Mouse (Mus musculus) liver, embryonic 16.5 days (tissue): Measurements from ENCODE around the gene Nutf2-ps1. TPM values are rescaled to one million over a fixed set of nuclear protein-coding genes. Genes with fewer than 3 reads are reported as not detected.
"Not testable (repeated sequence)": the region's sequence is repeated elsewhere in the genome, so short reads cannot be mapped to it uniquely, and the experiment has no call there.

Source experiments
- ATAC-seq: fragments of 200-750 bp; cut with Nextera tagmentation; 2 replicates; pipeline ENCODE4 v1.8.0; 2017; ENCODE audit warnings: low read depth, mild to moderate bottlenecking, moderate number of reproducible peaks, moderate library complexity
- H3K27ac ChIP-seq: fragments of 300-500 bp; sonication (generic); 2 replicates; pipeline ENCODE4 v1.5.1; 2014; ENCODE audit warnings: mild to moderate bottlenecking, low read length
- H3K27me3 ChIP-seq: fragments of 300-500 bp; sonication (generic); 2 replicates; pipeline ENCODE4 v1.6.1; 2014; ENCODE audit warnings: low read depth, low read length, mixed read lengths; ENCODE audit not compliant: control insufficient read depth, insufficient read depth
- H3K36me3 ChIP-seq: fragments of 300-500 bp; sonication (generic); 2 replicates; pipeline ENCODE4 v1.6.1; 2014; ENCODE audit warnings: mild to moderate bottlenecking; ENCODE audit not compliant: control insufficient read depth, insufficient read depth
- H3K4me1 ChIP-seq: fragments of 300-500 bp; sonication (generic); 2 replicates; pipeline ENCODE4 v1.6.1; 2014; ENCODE audit warnings: low read depth, low read length, mixed read lengths; ENCODE audit not compliant: control insufficient read depth
- H3K4me2 ChIP-seq: fragments of 300-500 bp; sonication (generic); 2 replicates; pipeline ENCODE4 v1.6.1; 2014; ENCODE audit warnings: low read depth, low read length, mixed read lengths
- H3K4me3 ChIP-seq: fragments of 300-500 bp; sonication (generic); 2 replicates; pipeline ENCODE4 v1.5.1; 2014; ENCODE audit warnings: low read depth, mild to moderate bottlenecking, low read length
- H3K9ac ChIP-seq: fragments of 300-500 bp; sonication (generic); 2 replicates; pipeline ENCODE4 v1.6.1; 2014; ENCODE audit warnings: low read depth, low read length
- H3K9me3 ChIP-seq: fragments of 300-500 bp; sonication (generic); replicated peaks from 2 replicates; pipeline ENCODE4 v1.6.1; 2016; ENCODE audit warnings: low read length; ENCODE audit not compliant: control insufficient read depth
- WGBS: fragments of 180-500 bp; shearing (Covaris S2); extraction: QIAGEN DNeasy Blood & Tissue Kit; methylation state at CpG from one replicate; pipeline ENCODE4 v1.1.7; 2014; ENCODE audit not compliant: insufficient replicate concordance; 5-methylcytosine and 5-hydroxymethylcytosine counted together
- polyA plus RNA-seq: library from polyadenylated mRNA; unstranded; fragments of >200 nt; fragmentation: Nextera tagmentation; extraction: Ambion mirVana; gene quantifications from 2 replicates; pipeline ENCODE4 v1.2.1, GENCODE M21; 2015

Gene Nutf2-ps1
- polyA plus RNA-seq, 1 experiment from 2014 or later, result 130 TPM

DNA sequence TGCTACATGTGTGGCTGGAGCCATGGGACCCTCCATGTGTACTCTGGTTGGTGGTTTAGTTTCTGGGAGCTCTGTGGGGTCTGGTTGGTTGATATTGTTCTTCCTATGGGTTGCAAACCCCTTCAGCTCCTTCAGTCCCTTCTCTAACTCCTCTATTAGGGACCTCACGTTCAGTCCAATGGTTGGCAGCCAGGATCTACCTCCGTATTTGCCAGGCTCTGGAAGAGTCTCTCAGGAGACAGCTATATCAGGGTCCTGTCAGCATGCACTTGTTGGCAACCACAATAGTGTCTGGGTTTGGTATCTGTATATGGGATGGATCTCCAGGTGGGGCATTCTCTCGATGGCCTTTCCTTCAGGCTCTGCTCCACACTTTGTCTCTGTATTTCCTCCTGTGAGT lies 1.2 kb downstream of the Nutf2-ps1 start:
- H3K4me3 ChIP-seq, H3K9ac ChIP-seq, H3K4me1 ChIP-seq, H3K4me2 ChIP-seq, H3K36me3 ChIP-seq, H3K27me3 ChIP-seq, H3K27ac ChIP-seq, H3K9me3 ChIP-seq, ATAC-seq: not testable (repeated sequence)
- 71% methylated on average over 3 of the region's 3 CpGs for WGBS

DNA sequence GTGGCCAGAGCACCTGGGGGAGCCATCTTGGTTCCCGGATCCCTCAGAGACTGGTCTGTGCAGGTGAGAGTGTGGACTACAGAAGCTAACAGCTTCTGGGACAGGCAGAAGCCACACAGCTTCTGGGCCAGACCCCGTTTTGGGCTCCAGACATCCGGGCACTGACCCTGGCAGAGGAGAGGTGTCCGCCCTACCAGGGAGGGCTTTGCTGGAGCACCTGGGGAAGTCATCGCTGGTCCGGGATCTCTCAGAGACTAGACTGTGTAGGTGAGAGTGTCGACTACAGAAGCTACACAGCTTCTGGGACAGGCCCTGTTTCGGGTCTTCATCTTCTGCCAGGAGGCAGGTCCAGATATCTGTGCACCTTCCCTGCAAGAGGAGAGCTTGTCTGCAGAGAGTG lies 8.6 kb downstream of the Nutf2-ps1 start:
- H3K4me3 ChIP-seq, H3K27ac ChIP-seq, H3K4me1 ChIP-seq, H3K36me3 ChIP-seq, H3K9me3 ChIP-seq, ATAC-seq, H3K9ac ChIP-seq, H3K27me3 ChIP-seq, H3K4me2 ChIP-seq: not testable (repeated sequence)
- WGBS, result 67% methylated on average over 8 of the region's 8 CpGs

DNA sequence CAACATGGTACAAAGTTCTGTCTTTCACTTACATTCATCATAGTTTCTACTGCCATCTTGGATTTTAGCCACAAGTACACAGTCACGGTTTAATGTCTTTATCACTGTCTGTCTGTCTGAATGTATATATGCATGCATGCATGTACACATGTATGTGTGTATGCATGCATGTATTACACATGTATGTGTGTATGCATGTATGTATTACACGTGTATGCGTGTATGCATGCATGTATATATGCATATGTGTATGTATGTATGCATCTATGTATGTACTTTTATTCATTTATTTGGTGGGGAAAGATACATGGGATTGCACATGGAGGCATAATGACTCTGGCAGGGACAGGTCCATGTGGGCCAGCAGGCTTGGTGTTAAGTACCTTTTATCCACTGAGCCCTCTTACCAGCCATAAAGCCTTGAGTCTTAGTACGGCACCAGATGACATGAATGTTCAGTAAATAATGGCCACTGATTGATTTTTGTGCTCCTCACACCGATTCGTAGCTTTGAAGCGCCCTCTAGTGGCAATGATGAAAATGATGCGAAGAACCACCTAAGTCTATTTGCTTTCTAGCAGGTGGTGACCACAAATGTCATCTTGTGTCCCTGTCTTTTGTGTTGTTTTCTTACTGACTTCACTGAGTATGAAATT lies 10.1 kb downstream of the Nutf2-ps1 start:
- 7% methylated on average over 8 of the region's 8 CpGs for WGBS
- no peak overlapping the region for H3K4me2 ChIP-seq
- no peak overlapping the region for H3K4me3 ChIP-seq

DNA sequence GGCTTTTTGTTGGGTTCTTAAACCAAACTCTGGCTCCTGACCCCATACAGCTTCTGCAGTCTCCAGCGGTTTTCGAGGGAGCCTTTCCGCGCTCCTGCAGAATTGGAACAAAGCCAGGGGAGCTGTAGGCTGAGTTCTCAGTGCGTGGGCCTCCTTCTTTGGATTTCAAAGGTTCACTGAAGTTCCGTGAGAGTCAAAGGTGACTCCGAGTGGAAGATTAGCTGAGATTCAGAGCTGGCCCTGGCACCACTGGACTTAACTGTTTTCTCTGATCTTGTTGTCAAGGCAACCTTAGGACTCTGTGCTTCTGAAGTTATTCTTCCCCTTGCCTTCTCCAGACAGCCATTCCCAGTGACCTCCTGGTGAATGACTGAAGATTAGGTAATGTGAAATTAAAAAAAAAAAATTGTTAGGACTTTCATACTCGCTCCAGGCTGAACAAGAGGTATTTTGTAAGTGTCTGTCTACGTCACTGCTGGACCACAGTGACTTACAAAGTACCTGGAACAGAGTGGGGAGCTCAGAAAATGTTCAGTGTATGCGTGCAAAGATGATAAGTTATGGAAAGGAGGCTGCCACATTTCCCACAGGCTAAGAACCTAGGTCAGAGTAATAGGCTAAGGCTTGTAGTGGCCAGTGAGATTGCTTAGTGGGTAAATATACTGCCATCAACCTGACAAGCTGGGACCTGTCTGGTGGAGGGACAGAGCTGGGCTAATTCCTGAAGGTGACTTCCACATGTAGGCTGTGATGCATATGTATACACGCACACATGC lies 11.7 kb downstream of the Nutf2-ps1 start:
- Histone ChIP-seq H3K4me3 (no peak overlapping the region), H3K36me3 (no peaks in the 10 kb centered on the region), H3K27me3 (no peaks in the 10 kb centered on the region), H3K9me3 (no peaks in the 10 kb centered on the region), H3K9ac (no peak overlapping the region), H3K4me1 (peaks cover 3% of the 10 kb centered on the region; the same call in 1 of the 2 replicates), H3K4me2 (no peak overlapping the region), H3K27ac (no peak overlapping the region)
- no peak for ATAC-seq
- WGBS, result 62% methylated on average over 11 of the region's 11 CpGs

More for the DNA sequence above, 10.1 kb downstream of the Nutf2-ps1 start:
- H3K4me1 ChIP-seq, result peaks cover 3% of the 10 kb centered on the region; the same call in 1 of the 2 replicates
- no peak overlapping the region for H3K27ac ChIP-seq
- H3K27me3 ChIP-seq, result no peaks in the 10 kb centered on the region
- no peaks in the 10 kb centered on the region for H3K36me3 ChIP-seq
- no peak overlapping the region for H3K9ac ChIP-seq
- no peaks in the 10 kb centered on the region for H3K9me3 ChIP-seq
- 0 out of 2 replicates have a peak, but pooled peaks have one; percentile 5 for ATAC-seq

DNA sequence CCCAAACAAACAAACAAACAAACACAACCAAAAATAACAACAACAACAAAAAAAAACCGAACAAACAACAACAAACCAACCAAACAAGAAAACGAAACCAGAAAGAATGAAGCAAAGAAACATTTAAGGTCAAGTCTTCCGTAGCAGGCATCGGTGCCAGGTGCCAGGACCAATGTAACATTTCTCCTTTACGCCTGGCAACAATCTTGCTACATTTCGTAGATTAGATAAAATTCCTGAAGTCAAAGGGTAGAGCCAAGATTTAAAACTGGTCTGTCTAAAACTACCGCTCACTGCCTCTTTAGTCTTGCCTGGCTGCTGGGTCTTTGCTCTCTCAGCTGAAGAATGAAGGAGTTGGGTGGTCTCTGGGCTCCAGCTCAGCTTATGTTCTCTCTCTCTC lies 12.8 kb downstream of the Nutf2-ps1 start:
- Histone ChIP-seq H3K4me3 (no peak overlapping the region), H3K9me3 (no peaks in the 10 kb centered on the region), H3K27me3 (no peaks in the 10 kb centered on the region), H3K27ac (no peak overlapping the region), H3K36me3 (no peaks in the 10 kb centered on the region), H3K4me1 (peaks cover 3% of the 10 kb centered on the region; the same call in 1 of the 2 replicates), H3K4me2 (no peak overlapping the region), H3K9ac (no peak overlapping the region)
- ATAC-seq, result no peak
- WGBS, result 62% methylated on average over 7 of the region's 7 CpGs

DNA sequence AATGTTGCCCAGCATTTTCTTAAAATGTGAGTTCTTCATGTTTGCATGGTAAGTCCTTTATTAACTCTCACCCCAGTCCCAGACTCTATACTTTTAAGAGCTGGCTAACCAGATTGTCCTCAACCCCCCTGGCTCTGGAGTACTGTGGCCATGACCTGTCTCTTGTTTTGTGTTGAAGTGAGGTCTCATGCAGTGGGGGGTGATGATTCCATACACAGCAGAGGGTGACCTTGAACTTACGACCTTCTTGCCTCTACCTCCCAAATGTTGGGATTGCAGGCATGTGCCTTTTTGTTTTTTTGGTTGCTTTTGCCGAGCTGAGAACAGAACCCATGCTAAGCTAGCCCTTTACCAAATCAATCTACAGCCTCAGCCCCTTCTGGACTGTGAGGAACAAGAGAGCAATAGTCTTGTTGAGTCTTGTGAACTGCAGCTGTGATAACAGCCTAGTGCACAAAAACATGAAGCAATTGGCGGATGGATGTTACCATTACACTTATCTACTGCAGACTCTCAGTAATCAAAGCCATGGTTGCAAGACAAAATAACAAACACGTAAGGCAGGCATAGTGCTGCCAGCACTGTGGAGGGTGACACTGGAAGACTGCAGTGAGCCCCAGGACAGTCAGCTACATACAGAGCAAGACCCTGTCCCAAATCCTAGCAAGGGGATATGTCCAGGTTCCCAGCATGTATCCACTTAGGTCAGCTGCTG lies 13.4 kb downstream of the Nutf2-ps1 start:
- no peak for ATAC-seq
- no peak overlapping the region for H3K27ac ChIP-seq
- WGBS, result 36% methylated on average over 4 of the region's 4 CpGs
- H3K9me3 ChIP-seq, result no peaks in the 10 kb centered on the region
- H3K36me3 ChIP-seq, result no peaks in the 10 kb centered on the region
- no peak overlapping the region for H3K4me3 ChIP-seq
- H3K4me1 ChIP-seq, result peaks cover 3% of the 10 kb centered on the region; the same call in 1 of the 2 replicates
- no peak overlapping the region for H3K9ac ChIP-seq
- no peaks in the 10 kb centered on the region for H3K27me3 ChIP-seq
- no peak overlapping the region for H3K4me2 ChIP-seq

DNA sequence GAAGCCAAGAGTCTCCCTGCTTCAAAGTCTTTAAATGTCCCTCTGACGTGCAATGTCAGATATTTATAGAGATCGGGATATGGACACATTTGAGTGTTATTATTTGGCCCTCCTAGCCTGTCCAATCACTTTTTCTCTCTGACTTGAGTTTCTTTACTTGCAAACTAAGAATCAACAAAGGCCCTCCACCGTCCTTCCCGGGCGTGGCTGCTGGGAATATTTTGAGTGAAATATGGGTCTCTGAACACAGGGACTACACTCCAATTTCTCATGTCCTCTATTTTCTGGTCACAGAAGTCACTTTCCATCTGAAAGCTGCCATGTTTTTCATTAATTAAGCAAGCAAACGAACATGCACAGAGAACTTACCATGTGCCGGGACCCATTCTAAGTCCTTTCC lies 14.3 kb downstream of the Nutf2-ps1 start:
- ATAC-seq, result no peak
- H3K4me2 ChIP-seq, result no peak overlapping the region
- no peak overlapping the region for H3K4me3 ChIP-seq
- no peaks in the 10 kb centered on the region for H3K36me3 ChIP-seq
- no peak overlapping the region for H3K9ac ChIP-seq
- no peaks in the 10 kb centered on the region for H3K27me3 ChIP-seq
- H3K27ac ChIP-seq, result no peak overlapping the region
- WGBS, result 70% methylated on average over 7 of the region's 7 CpGs
- H3K4me1 ChIP-seq, result peaks cover 3% of the 10 kb centered on the region; the same call in 1 of the 2 replicates
- H3K9me3 ChIP-seq, result no peaks in the 10 kb centered on the region

DNA sequence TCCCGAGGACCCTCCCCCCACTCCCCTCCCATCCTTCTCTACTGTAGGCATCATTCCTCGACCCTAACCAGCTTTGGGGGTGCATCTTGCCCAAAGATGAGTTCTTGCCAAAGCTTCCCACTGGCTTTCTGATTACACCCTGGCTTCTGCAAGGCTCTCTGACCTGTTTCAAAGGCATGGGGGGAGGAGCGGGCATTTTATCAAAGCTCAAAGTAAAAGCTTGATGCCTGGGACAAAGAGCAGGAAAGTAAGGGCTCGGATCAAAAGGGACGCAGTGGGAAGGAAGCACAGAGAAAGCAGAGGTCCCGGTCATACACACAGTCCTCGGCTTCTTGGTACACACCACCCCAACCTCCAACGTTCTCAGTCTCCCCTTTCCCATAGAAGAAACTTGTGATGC lies 14.7 kb downstream of the Nutf2-ps1 start:
- peaks cover 3% of the 10 kb centered on the region; the same call in 1 of the 2 replicates for H3K4me1 ChIP-seq
- H3K4me3 ChIP-seq, result no peak overlapping the region
- no peaks in the 10 kb centered on the region for H3K36me3 ChIP-seq
- H3K9me3 ChIP-seq, result no peaks in the 10 kb centered on the region
- H3K27me3 ChIP-seq, result no peaks in the 10 kb centered on the region
- 56% methylated on average over 8 of the region's 8 CpGs for WGBS
- H3K4me2 ChIP-seq, result no peak overlapping the region
- no peak overlapping the region for H3K27ac ChIP-seq
- no peak for ATAC-seq
- H3K9ac ChIP-seq, result no peak overlapping the region

DNA sequence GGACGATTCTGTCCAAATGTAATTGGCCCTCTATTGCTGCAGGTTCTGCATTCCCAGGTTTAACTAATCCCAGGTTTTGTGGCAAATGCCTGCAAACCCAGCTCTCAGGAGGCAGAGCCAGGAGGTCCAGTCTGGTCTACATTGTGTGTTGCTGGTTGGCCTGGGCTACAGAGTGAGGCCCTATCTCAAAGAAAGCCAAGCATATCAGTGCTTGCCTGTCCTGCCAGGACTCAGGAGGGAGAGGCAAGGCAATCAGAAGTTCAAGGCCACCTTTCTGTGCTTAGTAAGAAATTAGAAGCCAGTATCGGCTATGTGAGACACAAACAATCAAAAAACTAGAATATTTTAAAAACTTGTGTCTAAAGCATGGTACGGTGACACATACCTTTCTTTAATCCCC lies 15.7 kb downstream of the Nutf2-ps1 start:
- Histone ChIP-seq H3K4me3 (no peak overlapping the region), H3K27me3 (no peaks in the 10 kb centered on the region), H3K4me2 (no peak overlapping the region), H3K9me3 (no peaks in the 10 kb centered on the region), H3K36me3 (no peaks in the 10 kb centered on the region), H3K9ac (no peak overlapping the region), H3K27ac (no peak overlapping the region), H3K4me1 (no peaks in the 10 kb centered on the region)
- no peak for ATAC-seq
- WGBS, result 58% methylated on average over 3 of the region's 3 CpGs
